Mouse (Mus musculus): ENCODE data around the gene Gdpd3.

Gene Gdpd3

DNA sequence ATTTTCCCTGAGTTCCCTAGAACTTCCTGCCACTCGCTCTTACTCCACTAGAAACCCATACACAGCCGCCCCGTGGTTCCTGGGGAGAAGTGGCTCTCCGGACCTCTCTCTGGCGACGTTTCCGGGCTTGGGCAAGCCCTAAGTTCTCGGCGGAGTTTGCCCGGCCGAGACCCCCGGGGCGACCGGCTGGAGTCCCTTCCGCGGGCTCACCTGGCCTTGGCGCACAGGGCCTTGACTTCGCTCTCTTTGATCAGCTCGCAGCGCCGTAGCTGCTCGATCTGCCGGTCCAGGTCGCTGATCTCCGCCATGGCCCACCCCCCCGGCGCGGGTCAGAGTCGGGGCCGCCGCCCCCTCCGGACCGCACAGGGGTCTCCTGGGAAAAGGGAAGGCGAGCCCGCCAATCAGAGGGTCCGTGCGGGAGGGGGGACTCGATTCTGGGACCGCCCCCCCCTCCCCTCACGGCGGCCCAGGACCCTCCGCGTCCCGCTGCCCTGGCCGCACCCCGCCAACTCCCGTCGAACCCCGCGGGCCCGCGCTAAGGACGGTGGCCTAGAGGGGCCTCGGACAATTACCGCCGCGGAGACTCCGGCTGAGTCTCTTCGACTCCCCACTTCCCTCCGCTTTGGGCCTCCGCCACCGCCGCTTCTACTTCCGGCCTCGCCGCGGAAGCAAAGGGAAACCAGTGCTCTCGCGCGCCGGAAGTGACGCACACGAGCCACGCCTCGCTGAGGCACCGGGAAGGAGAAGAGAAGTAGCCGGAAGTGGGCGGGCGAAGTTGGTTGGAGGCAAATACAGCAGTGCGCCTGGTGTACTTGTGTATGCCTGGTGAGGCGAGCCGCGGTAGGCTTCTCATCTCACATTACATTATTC lies 26.0 kb downstream of the Gdpd3 start, which contains the start of gene Ppp4c:
Gene Ppp4c, minus strand, starts transcription at position 646 of the 870 bp plus-strand sequence.
- peak; percentile 98 for DNase-seq

DNA sequence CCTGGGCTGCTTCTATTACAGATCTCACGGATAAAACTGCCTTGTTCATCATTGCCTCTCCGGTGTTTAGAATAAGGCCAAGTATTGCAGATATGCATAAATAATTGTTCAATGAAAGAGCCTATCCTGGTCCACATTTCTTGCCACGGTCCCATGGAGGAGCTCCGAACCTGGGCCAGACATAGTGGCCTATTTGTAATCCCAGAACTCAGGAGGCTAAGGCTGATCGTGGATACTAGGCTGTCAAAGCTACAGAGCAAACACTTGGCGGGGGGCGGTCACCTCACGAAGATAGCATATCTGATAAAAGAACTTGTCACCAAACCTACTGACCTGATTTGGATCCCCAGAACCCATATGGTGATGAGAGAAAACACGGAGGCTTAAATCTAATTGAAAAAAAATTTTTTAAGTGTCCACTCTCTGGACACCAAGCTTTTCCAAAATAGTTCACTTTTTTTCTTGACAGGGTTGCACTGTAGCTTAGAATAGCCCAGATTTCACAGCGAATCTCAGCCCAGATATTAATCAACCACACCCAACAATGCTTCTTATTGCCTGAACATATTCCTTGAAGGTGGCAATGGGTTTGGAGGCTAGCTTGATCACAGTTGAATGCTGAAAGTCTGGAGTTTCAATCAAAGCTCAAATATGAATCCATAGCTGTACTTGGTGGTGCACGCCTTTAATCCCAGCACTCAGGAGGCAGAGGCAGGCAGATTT lies 26.7 kb downstream of the Gdpd3 start:
- no peak for DNase-seq

DNA sequence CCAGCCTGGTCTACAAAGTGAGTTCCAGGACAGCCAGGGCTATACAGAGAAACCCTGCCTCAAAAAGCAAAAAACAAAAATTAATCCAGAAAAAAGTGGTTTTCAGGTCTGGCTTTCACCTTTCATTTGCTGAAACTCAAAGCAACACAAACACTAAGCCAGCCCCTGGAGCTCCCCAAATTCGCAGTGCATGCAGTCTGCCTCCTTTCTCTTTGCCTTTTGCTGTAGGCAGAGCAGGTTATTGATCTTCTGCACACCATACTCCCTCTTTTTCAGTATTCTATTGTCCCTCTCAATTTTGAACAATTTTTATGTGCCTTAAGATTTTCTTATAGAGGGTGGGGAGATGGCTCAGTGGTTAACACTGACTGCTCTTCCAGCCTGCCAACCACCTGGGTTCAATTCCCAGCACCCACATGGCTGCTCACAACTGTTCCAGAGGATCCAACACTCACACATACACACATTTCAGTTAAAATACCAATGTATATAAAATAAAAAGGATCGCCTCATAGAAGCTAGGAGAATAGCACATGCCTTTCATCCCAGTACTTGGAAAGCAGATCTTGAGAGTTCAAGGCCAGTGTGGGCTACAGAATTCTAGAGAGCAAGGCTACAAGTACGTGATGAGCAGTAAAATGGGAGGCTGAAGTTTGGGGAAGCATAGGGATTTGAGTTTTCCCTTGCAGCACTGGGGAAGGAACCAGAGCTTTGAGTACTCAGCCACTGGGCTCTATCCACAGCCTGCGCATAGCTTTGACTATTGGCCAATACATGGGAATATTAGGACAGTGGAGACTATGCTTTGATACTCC lies 27.5 kb downstream of the Gdpd3 start:
- DNase-seq = no peak

DNA sequence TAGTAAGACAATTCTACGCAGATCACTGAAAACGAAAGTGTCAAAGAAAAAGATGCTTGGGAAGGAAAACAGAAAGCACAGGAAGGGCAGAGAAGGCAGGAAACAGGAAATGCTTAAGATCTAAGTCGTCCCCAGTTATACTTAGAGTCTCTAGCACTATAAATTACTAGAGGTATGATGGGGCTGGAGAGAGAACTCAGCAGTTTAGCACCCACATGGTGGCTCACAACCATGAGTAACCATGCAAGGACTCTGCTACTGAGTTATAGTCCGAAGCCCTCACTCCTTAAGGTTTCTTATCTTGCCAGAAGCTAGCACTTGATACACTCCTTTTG lies 28.1 kb downstream of the Gdpd3 start:
- DNase-seq = no peak

DNA sequence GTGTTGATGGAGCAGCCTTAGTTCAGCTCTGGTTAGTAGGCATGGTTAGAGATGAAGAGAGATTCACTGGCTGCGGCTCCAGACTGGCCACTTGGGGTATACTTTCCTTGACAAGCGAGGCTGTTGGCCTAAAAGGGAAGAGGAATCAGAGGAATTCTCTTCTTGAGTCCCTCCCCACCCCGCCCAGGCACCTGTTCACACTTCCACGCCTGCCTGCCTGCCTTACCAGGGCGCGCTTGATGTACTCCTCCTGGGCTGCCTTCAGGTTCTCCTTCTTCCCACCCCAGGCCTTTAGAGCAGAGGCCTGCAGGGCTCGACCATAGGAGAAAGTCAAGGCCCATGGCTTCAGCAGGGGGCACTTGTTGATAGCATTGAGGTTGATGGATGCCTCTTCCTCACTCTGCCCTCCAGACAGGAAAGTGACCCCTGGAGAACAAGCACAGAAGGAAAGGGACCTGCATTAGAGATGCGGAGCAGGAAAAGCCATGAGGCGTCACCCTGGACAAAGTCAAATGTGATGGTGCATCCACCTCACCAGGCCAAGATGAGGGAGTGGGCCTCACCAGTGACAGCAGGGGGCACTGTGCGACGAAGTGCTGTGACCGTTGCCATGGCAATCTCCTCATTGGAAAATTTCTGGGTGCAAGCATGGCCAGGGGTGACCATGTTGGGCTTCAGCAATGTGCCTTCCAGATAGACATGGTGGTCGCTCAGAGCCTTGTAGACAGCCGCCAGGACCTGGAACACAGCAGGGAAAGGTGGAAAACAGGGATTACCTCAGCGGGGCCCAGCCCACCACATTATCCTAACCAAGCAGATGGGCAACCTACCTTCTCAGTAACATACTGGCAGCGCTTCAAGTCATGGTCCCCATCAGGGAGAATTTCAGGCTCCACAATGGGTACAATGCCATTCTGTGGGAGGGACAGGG lies 29.5 kb downstream of the Gdpd3 start:
- DNase-seq = no peak

DNA sequence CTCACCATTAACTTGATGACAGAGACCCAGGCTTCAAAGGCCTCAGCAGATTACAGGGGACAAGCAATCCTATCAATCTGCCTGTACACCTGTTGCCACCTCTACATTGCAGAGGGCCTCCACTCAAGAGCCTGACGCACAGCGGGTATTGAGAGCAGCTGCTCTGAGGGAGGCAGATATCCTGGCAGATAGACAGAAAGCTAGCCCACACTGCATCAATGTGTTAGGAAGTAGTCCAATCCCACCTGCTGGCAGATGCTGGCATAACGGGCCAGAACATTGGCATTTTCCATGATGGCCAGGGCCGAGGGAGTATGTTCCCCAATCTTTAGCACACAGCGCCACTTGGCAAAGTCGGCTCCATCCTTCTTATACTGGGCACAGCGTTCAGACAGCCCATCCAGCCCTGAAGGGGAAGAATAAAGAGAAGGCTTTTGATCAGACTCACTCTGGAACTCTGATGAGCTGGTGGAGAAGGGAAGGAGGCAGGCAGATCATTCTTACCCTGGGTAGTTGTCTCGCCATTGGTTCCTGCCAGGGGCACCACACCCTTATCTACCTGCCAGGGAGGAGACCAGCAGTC lies 30.3 kb downstream of the Gdpd3 start:
- DNase-seq = peak; percentile 58

DNA sequence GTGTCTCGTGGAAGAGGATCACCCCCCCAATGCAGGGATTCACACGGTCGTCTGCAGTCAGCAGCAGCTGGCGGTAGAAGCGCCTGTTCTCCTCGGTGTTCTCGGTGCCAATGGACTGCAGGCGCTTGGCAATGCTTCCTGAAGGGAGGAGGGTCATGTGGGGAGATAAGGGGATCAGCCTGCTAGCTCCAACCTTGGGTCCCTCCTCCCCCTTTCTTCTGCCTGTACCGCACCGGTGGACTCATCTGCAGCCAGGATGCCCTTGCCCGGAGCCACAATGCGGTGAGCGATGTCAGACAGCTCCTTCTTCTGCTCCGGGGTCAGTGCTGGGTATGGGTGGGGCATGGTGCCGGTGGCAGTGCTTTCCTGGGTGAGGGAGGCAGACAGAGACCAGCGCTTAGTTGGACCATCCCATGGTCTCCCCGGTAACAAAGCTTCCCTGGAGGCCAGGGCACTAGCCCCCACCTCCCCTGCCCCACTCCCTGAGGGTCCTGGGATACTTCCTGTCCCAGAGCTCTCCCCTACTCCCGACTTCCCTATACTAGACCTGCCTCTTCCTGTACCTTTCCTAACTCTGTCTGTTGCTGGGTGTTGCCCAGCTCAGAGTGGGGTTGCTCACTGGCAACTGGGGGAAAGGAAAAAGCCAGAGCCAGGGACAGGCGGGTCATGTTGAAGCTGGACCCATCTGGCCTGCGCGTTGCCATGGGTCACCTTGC lies 31.4 kb downstream of the Gdpd3 start, which contains the start of gene Fam57b:
Gene Fam57b, plus strand, starts transcription at position 258 of the 716 bp plus-strand sequence.
- no peak for DNase-seq

DNA sequence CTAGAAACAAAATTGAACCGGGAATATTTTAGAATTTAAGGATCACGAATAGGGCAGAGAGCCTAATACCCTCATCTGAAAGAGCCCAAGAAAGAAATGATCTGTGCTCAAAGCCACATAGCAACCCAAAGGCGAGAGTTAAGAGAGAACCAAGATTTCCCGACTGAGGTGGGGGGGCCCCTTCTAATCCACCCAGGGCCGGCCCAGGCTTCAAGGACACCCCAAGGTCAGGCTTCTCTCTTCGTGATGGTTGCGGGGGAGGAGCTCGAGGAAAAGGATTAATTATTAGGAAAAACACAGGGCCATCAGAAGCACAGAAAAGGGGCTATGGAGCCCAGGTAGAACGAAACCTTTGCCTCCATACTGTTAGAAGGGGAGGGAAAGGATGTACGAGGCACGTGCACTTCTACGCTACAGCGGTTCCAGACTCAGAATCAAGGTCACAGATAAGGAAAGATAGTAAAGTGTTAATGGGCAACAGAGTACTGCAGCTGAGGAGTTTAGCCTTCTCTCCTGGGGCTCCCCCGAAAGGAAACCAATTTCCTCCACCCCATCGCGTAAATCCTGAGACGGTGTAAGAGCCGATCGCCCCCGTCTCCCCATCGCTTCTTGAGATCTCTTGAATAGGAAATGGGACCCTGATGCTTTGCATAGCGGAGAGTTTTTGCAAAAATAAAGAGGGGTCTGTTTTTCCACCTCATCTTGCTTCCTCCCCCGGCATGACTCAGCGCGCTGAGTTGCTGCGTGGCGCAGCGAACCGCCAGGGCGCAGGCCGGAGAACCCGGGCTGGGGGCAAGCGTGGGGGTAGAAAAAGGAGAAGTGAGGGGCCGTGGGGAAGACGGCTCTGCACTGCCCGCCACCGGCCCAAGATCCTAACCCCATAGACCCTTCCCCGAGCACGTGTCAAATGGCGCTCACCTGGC lies 32.3 kb downstream of the Gdpd3 start:
- DNase-seq = no peak

DNA sequence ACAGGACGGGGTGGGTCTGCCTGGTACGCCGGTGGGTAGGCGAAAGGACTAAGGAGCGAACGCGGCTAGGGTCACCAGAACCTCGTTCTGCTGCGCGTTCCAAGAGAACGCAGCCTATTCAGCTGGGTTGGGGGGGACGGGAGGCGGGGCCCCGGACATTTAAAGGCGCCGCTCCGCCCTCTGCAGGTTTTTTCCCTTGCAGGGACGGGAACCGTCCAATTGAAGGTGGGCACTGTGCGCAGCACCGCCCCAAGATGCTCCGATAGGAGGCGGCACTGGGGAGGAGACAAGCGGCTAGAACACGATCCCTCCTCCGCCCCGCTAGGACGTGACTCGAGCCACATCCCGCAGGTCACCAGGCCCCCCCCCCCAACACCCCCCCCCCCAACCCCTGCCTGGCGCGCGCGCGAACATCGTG lies 32.9 kb downstream of the Gdpd3 start:
- DNase-seq = peak; percentile 99

DNA sequence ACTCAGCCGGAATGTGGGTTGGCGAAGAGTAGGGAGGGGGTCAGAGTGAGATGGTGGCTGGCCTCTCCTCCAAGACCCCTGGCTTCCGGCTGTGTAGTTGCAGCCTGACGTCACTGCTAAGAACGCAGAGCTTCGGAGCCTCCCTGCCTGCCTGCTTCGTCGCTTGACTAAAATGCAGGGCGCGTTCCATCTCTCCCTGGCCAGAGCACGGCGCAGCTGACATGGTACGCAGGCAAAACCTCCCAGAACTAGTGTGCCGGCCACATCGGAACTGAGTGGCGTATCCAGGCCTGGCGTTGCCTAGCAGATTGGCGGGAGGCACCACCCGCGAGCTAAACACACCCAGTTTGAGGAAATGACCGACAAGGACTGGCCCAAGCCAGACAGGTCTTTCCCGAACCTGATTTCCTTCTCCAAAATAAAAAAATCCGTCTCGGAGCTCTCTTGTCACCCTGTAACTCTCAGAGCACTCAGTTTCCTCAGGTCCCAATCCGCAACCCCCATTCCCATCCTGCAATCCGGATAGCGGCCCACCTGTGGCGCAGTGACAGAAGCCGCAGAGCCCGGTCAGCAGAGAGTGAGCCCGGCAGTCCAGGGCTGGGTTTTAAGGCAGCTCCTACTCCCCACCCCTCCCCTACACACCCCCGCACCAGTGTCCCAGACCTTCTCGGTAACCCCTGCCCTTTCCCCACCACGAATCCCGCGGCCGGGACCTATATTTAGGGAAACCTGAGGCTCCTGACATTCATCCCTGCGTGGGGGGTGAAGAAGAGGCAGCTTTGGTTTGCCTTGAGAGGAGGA lies 33.5 kb downstream of the Gdpd3 start:
- DNase-seq = peak; percentile 57

DNA sequence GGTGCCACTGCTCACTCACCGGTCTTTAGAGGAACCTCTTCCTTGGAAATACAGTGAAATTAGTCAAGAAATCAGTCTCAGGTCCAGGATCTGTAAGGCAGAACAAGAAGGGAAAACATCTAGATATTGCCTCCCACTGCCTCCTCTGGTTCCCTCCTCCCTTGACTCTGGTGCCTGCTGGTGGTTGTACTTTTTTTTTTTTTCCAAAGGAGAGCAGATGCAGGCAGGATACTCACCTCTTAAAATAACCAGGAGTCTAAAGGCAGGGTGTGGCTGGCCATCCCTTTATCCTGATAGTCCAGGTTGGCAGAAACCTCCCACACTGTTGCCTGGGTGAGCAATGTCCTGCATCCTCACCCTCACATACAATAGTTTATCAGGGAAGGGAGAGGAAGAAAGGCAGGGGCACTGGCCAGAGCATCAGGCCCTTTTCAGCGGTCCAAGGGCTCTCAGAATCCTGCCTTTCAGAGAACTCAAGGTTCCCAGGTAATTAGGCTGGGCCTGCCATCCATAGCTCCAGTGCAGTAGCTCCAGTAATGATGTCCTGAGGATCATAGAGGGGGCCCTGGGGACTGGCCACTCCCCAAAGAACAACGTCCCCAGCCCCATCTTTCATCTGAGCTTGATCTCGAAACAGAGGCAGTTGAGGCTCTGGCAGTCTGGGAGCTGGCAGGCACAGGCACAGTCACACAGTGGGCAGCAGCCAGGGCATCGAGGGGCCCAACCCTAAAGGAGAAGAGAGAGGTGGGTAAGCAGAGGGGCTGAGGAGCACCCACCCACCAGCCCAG lies 34.3 kb downstream of the Gdpd3 start:
- no peak for DNase-seq

DNA sequence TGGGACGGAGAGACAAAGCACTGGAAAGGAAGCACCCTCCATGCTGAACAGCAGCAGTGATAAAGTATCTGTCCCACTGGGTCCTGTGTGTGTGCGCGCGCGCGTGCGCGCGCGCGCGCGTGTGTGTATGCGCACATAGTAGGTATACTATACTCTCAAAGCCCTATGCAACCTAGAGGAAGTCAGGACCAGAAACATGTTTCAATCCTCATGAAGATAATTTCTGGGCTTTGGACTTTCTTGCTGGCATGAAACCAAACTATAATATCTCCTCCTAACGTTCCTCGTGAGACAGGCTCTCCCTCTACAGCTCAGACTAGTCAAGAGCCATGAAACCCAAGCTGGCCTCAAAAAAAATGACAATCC lies 34.9 kb downstream of the Gdpd3 start:
- no peak for DNase-seq

DNA sequence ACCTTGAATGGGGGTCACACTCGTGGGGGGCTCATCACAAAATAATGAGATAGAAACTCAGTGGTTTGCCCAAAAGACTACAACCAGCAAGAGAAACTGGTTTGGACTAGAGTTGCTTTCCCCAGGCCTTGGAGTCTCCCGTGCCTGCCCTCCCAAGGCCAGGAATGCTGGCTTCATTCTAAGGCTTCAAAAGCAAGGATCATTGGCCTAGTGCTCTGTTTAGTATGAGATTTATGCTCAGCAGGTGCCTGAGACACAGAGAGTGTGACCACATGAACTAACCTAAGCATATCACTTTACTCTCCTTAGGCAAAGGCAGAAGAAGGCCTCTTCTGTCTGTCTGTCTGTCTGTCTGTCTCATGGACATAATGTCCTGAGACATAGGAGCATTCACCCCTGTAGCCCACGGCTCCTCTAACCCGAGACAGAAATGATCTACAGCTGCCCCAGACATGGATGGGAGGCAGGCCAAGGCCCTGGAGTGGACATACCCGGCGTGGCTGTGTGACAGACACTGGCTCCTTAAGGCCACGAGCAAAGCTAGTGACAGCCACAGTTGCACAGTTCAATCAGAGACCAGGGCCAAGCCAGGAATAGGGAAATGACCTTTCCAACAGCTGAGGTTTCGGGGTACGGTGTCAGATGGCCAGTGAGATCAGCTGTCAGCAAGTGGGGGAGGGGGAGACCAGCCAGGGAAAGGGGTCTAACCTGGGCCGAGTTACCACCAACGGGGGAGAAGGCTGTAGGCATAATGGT lies 36.2 kb downstream of the Gdpd3 start:
- DNase-seq = no peak

DNA sequence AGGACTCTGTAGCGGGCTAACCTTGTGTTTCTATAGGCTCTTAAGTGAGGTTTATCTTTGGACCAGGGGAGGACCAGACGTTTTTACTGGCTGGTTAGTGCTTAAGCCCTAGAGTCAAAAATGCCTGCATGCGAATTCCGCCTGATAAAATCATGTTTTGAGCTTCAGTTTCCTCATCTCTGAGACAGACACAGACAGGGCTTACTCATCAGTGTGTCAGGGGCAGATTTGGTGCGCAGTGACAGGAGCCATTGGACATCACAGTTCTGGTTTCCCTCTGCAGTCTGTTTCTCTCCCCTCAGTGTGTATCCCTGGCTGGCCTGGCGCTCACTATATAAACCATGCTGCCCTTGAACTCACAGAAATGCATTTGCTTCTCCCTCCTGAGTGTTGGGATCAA lies 37.0 kb downstream of the Gdpd3 start:
- DNase-seq = no peak

DNA sequence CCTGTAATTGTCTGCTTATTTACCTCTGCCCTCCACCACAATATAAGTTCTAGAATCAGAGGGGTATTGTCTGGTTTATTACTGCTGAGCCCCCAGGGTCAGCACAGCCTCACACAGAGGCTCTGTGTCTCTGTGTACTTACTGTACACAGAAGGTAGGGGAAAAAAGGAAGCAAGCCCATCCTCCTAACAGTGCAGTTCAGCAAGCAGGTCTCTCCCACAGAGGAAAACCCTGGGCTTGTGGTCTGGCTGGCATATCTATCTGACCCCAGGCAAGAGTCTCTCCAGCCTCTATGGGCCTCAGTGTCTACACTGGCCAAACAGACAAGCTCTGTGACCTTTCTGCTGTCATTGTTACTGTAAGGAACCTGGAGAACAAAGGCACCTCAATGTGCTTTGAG lies 37.6 kb downstream of the Gdpd3 start:
- DNase-seq = no peak

DNA sequence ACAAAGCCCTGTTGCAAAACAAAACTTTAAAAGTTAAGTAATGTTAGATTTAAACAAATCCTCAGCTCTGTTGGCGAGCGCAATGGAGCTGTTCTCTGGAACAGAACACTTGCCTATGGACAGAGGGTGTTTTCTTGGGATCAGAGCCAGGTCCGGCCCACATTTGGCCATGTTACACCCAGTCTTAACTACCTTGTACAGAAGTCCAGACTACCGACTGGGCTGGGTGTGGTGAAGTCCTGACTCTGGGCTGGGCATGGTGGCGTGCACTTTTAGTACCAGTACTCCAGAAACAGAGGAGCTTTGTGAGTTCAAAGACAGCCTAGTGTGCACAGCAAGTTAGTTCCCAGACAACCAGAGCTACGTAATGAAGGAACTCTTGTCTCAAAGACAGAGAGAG lies 40.8 kb downstream of the Gdpd3 start:
- no peak for DNase-seq

DNA sequence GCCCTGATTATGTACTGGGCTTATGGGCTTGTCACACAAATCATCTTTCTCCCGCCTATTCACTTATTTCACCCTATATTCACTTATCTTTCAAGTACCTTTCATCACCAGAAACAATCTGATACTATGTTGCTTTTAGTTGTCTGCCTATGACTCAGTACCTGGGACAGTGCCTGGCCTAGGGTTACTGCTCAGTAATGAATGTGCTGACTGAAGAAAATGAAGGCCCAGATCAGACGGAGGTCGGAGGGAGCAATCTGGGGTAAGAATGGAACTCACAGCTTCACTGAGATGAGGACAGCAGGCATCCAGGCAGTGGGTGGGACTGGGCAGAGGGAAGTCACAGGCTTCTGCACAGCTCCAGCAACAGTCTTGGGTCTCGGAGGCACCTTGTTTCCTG lies 41.3 kb downstream of the Gdpd3 start:
- DNase-seq = no peak

Measured in right cerebral cortex, adult 18-20 months (tissue).